Mouse (Mus musculus): ENCODE results near the gene Adpgk. TPM values are rescaled to one million over a fixed set of nuclear protein-coding genes. Genes with fewer than 3 reads are reported as not detected.

The Adpgk gene
- polyA plus RNA-seq, 1 experiment: 196 TPM

DNA sequence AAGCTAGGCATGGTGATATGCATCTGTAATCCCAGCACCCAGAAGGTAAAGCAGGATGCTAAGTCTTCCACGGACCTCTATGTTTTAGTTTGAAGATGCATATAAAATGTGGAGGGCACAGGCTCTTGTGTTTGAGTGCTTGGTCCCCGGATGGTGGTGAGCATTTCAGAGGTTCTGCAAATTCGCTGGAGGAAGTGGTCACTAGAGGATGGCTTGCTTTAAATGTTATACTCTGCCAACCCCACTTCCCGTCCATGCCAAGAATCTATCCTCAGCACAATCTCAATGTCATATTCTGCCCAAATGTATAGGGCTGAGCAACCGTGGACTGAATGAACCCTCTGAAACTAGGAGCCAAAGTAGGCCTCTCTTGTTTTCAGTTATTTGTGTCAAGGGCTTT is 10.5 kb upstream of the Adpgk start:
- Histone ChIP-seq H3K27ac (ENCODE audit: control insufficient read depth, insufficient read depth, low read depth, low read length, poor library complexity) (peak overlapping the region; percentile 16; the same call in 1 of the 2 replicates), H3K4me1 (ENCODE audit: control insufficient read depth, insufficient read depth, low read length) (peaks cover 1% of the 10 kb centered on the region; the same call in 1 of the 2 replicates), H3K4me3 (replicated peaks; ENCODE audit: control insufficient read depth, low read depth, low read length) (no peak overlapping the region)
- TF ChIP-seq POLR2A (IDR thresholded peaks at IDR 0.05; ENCODE audit: borderline replicate concordance, control insufficient read depth, low read depth, low read length): no peak
- TF ChIP-seq CTCF (IDR thresholded peaks at IDR 0.05; ENCODE audit: control insufficient read depth, insufficient read depth, low read length): no peak
- 30% methylated on average over 5 of the region's 5 CpGs for WGBS

DNA sequence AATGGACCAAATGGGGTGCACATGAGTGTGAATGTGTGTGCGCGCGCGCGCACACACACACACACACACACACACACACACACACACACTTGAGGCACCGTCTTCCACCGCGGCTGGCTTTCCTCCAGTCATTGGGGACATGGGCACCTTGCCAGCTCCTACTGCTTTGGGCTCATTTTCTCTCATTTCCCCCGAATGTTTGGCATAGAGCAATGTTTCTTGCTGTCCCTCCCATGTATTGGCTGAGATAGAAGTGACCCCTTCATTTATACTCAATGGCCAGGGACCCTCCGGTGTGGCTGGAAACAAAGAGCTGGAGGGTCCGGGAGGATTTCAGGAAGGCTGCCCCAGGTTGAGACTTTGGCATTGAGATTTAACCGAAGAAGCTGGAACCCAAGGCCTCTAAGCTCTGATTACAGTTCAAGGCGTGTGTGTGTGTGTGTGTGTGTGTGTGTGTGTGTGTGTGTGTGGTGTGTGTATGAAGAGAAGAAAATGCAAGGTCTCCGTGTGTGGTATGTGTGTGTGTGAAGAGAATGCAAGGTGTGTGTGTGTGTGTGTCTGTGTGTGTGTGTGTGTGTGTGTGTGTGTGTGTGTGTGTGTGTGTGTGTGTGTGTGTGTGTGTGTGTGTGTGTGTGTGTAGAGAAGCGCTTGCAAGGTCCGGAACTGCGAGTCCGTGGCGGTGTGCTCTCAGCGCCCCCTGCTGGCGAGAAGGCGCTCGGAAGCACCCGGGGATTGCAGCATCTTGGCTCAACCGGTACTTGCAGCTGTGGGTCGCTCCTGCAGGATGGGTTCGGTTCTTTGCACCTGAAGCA is 9.3 kb upstream of the Adpgk start:
- WGBS: 29% methylated on average over 26 of the region's 27 CpGs
- no peak overlapping the region for H3K4me3 ChIP-seq (replicated peaks; ENCODE audit: control insufficient read depth, low read depth, low read length)
- peak; percentile 79 for TF ChIP-seq CTCF (IDR thresholded peaks at IDR 0.05; ENCODE audit: control insufficient read depth, insufficient read depth, low read length)
- TF ChIP-seq POLR2A (IDR thresholded peaks at IDR 0.05; ENCODE audit: borderline replicate concordance, control insufficient read depth, low read depth, low read length): no peak; the same call in 1 of the 2 replicates
- peak overlapping the region; percentile 31; the same call in 1 of the 2 replicates for H3K27ac ChIP-seq (ENCODE audit: control insufficient read depth, insufficient read depth, low read depth, low read length, poor library complexity)
- peaks cover 4% of the 10 kb centered on the region; the same call in 1 of the 2 replicates for H3K4me1 ChIP-seq (ENCODE audit: control insufficient read depth, insufficient read depth, low read length)

- peak overlapping the region; percentile 0; the same call in 1 of the 2 replicates for H3K27ac ChIP-seq (ENCODE audit: control insufficient read depth, insufficient read depth, low read depth, low read length, poor library complexity)
- H3K4me3 ChIP-seq (replicated peaks; ENCODE audit: control insufficient read depth, low read depth, low read length): no peak overlapping the region
- WGBS: 49% methylated on average over 7 of the region's 7 CpGs
Measured at GRCm38 (mm10) chr9:59282683-59282986, 8.7 kb upstream of the Adpgk start.

DNA sequence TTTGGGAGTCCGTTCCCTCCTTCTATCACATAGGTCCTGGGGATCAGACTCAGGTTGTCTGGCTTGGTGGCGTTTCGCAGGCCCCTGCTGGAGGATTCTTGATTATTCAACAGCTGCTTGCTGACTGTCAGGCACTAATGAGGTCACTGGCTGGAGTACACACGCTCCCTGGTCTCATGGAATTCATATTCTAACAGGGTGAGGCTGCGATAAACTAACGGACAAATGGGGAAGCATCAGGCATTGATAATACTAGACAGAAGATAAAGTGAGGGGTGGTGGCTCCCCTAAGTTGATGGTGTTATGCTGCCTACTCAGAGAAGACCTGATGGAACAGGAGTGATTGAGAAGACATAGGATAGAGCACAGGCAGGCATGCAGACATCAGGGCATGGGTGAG is 5.7 kb upstream of the Adpgk start:
- Histone ChIP-seq H3K27ac (ENCODE audit: control insufficient read depth, insufficient read depth, low read depth, low read length, poor library complexity) (no peak overlapping the region; the same call in 1 of the 2 replicates), H3K4me3 (replicated peaks; ENCODE audit: control insufficient read depth, low read depth, low read length) (no peak overlapping the region), H3K4me1 (ENCODE audit: control insufficient read depth, insufficient read depth, low read length) (peaks cover 6% of the 10 kb centered on the region)
- 63% methylated on average over 6 of the region's 6 CpGs for WGBS
- TF ChIP-seq CTCF (IDR thresholded peaks at IDR 0.05; ENCODE audit: control insufficient read depth, insufficient read depth, low read length): no peak
- no peak for TF ChIP-seq POLR2A (IDR thresholded peaks at IDR 0.05; ENCODE audit: borderline replicate concordance, control insufficient read depth, low read depth, low read length)

More at GRCm38 (mm10) chr9:59282683-59282986, 8.7 kb upstream of the Adpgk start:
- H3K4me1 ChIP-seq (ENCODE audit: control insufficient read depth, insufficient read depth, low read length): peaks cover 4% of the 10 kb centered on the region; the same call in 1 of the 2 replicates
- TF ChIP-seq CTCF (IDR thresholded peaks at IDR 0.05; ENCODE audit: control insufficient read depth, insufficient read depth, low read length): no peak
- TF ChIP-seq POLR2A (IDR thresholded peaks at IDR 0.05; ENCODE audit: borderline replicate concordance, control insufficient read depth, low read depth, low read length): no peak

- Histone ChIP-seq H3K4me3 (replicated peaks; ENCODE audit: control insufficient read depth, low read depth, low read length) (no peak overlapping the region), H3K27ac (ENCODE audit: control insufficient read depth, insufficient read depth, low read depth, low read length, poor library complexity) (peak overlapping the region; percentile 96), H3K4me1 (ENCODE audit: control insufficient read depth, insufficient read depth, low read length) (peaks cover 6% of the 10 kb centered on the region)
- 30% methylated on average over 5 of the region's 5 CpGs for WGBS
- no peak for TF ChIP-seq CTCF (IDR thresholded peaks at IDR 0.05; ENCODE audit: control insufficient read depth, insufficient read depth, low read length)
- no peak for TF ChIP-seq POLR2A (IDR thresholded peaks at IDR 0.05; ENCODE audit: borderline replicate concordance, control insufficient read depth, low read depth, low read length)
Measured at GRCm38 (mm10) chr9:59288058-59288457, 3.3 kb upstream of the Adpgk start.

DNA sequence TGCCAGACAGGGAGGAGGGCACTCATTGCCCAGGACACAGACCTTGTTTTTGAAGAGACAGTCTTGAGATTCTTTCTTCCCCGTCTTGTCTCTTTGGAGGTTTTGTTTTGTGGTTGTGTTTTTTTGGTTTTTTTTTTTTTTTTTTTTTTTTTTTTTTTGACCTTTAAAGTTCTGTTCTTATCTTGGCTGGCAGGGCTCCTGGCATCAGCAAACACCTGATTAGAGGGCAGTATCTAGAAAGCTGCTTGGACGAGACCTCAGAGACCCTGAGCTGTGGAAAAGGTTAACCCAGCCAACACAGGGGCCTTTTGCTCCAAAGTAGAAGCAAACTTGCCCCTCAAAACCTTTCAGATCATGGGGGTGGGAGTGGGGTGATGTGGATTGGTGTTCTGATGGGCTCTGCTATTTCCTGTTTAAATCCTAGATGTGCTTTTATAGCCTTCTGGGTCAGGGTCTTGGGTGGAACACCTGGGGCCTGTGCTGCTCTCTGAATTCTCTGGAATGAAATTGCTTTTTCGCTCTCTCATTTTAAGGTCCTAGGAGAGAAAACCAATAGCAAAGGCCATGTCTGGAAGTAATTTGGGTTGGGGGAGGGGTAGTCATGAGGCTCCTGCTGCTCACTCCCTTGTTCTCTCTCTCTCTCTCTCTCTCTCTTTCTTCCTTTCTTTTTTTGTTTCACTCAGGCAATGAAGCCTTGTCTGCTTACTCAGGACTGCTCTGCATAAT is 2.5 kb upstream of the Adpgk start:
- Histone ChIP-seq H3K27ac (ENCODE audit: control insufficient read depth, insufficient read depth, low read depth, low read length, poor library complexity) (peak overlapping the region; percentile 96), H3K4me1 (ENCODE audit: control insufficient read depth, insufficient read depth, low read length) (peaks cover 6% of the 10 kb centered on the region), H3K4me3 (replicated peaks; ENCODE audit: control insufficient read depth, low read depth, low read length) (no peak overlapping the region)
- 42% methylated on average over 3 of the region's 3 CpGs for WGBS
- TF ChIP-seq POLR2A (IDR thresholded peaks at IDR 0.05; ENCODE audit: borderline replicate concordance, control insufficient read depth, low read depth, low read length): no peak
- TF ChIP-seq CTCF (IDR thresholded peaks at IDR 0.05; ENCODE audit: control insufficient read depth, insufficient read depth, low read length): no peak

GRCm38 (mm10) chr9:59289529-59290115 is 1.7 kb upstream of the Adpgk start:
- H3K27ac ChIP-seq (ENCODE audit: control insufficient read depth, insufficient read depth, low read depth, low read length, poor library complexity): peak overlapping the region; percentile 55
- TF ChIP-seq POLR2A (IDR thresholded peaks at IDR 0.05; ENCODE audit: borderline replicate concordance, control insufficient read depth, low read depth, low read length): no peak
- TF ChIP-seq CTCF (IDR thresholded peaks at IDR 0.05; ENCODE audit: control insufficient read depth, insufficient read depth, low read length): no peak
- WGBS: 56% methylated on average over 6 of the region's 6 CpGs
- peaks cover 6% of the 10 kb centered on the region for H3K4me1 ChIP-seq (ENCODE audit: control insufficient read depth, insufficient read depth, low read length)
- H3K4me3 ChIP-seq (replicated peaks; ENCODE audit: control insufficient read depth, low read depth, low read length): no peak overlapping the region
